Mouse (Mus musculus) kidney, postnatal 25 days (tissue): ENCODE results near the gene Mepce.
"Not testable (repeated sequence)": the region's sequence is repeated elsewhere in the genome, so short reads cannot be mapped to it uniquely, and the experiment has no call there.

Source experiments
- DNase-seq, 2 experiments: peaks; one replicate each; pipeline ENCODE4 v3.0.0; 2021; ENCODE audit warnings: mixed read lengths in 2 of 2

Mepce gene

GRCm38 (mm10) chr5:137787151-137787928 lies at the start of gene Mepce, which contains the start of gene Zcwpw1:
Gene Mepce (minus strand): TSS chr5:137787655.
Gene Zcwpw1 (plus strand): TSS chr5:137787798.
- peak; percentile 92 to 95 for DNase-seq

- not testable (repeated sequence) for DNase-seq
Observed at GRCm38 (mm10) chr5:137837110-137837509, 49.7 kb upstream of the Mepce start.

- no peak for DNase-seq
Observed at GRCm38 (mm10) chr5:137836611-137837010, 49.2 kb upstream of the Mepce start.

- not testable (repeated sequence) for DNase-seq
Observed at GRCm38 (mm10) chr5:137835966-137836520, 48.6 kb upstream of the Mepce start, which contains the start of gene Pilra. Gene Pilra (minus strand): TSS chr5:137836281.

GRCm38 (mm10) chr5:137833500-137833899 lies 46.0 kb upstream of the Mepce start:
- DNase-seq, result no peak

- no peak for DNase-seq
Observed at GRCm38 (mm10) chr5:137831506-137831905, 44.1 kb upstream of the Mepce start.

- DNase-seq, result no peak
Observed at GRCm38 (mm10) chr5:137831106-137831505, 43.7 kb upstream of the Mepce start.

GRCm38 (mm10) chr5:137830238-137830637 lies 42.8 kb upstream of the Mepce start:
- DNase-seq, result no peak

GRCm38 (mm10) chr5:137828694-137829093 lies 41.2 kb upstream of the Mepce start:
- no peak for DNase-seq

GRCm38 (mm10) chr5:137826421-137826820 lies 39.0 kb upstream of the Mepce start:
- DNase-seq, result no peak

GRCm38 (mm10) chr5:137825971-137826370 lies 38.5 kb upstream of the Mepce start:
- no peak for DNase-seq

GRCm38 (mm10) chr5:137825030-137825429 lies 37.6 kb upstream of the Mepce start:
- no peak for DNase-seq

- DNase-seq, result no peak
Observed at GRCm38 (mm10) chr5:137823455-137824045, 36.1 kb upstream of the Mepce start.

- no peak for DNase-seq
Observed at GRCm38 (mm10) chr5:137822602-137823001, 35.1 kb upstream of the Mepce start.

- no peak for DNase-seq
Observed at GRCm38 (mm10) chr5:137822126-137822525, 34.7 kb upstream of the Mepce start.

GRCm38 (mm10) chr5:137817466-137818222 lies 30.2 kb upstream of the Mepce start:
- DNase-seq, result no peak

- DNase-seq, result no peak
Observed at GRCm38 (mm10) chr5:137808316-137808715, 20.9 kb upstream of the Mepce start.

- DNase-seq, result no peak
Observed at GRCm38 (mm10) chr5:137806158-137806557, 18.7 kb upstream of the Mepce start.

- DNase-seq, result no peak
Observed at GRCm38 (mm10) chr5:137800917-137801316, 13.5 kb upstream of the Mepce start.

- no peak for DNase-seq
Observed at GRCm38 (mm10) chr5:137796606-137797005, 9.2 kb upstream of the Mepce start.

GRCm38 (mm10) chr5:137791553-137791952 lies 4.1 kb upstream of the Mepce start:
- no peak for DNase-seq

GRCm38 (mm10) chr5:137788946-137789531 lies 1.6 kb upstream of the Mepce start:
- DNase-seq, result no peak

GRCm38 (mm10) chr5:137788171-137788570 lies 716 bp upstream of the Mepce start:
- DNase-seq, result peak in 1 of 2 experiments; percentile 68
